Mouse (Mus musculus): ENCODE measurements around the gene Ddx51.

The Ddx51 gene

GRCm38 (mm10) chr5:110659682-110660081 is 6.4 kb downstream of the Ddx51 start:
- no peak for DNase-seq (ENCODE audit: low read depth, low spot score)

DNA sequence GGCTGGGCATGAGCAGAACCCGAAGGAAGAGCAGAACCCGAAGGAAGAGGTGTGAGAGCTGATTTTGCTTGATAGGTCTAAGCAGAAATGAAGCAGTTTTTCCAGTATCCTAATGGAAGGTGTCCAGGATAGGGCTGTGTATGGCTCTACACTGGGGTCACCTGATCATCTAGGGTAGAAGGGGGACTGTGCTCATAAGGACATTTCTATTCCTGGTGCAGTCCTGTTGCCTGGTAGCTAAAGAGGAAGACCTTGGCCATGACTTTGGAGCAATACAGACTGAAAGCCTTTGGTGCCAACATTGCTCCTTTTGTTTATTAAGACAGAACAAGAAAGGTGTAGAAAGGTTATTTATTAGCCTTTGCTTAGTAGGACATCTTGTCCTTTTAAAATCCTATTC is 10.8 kb downstream of the Ddx51 start:
- DNase-seq (ENCODE audit: low read depth, low spot score) = no peak

GRCm38 (mm10) chr5:110664750-110665269 is 11.6 kb downstream of the Ddx51 start:
- no peak for DNase-seq (ENCODE audit: low read depth, low spot score)

DNA sequence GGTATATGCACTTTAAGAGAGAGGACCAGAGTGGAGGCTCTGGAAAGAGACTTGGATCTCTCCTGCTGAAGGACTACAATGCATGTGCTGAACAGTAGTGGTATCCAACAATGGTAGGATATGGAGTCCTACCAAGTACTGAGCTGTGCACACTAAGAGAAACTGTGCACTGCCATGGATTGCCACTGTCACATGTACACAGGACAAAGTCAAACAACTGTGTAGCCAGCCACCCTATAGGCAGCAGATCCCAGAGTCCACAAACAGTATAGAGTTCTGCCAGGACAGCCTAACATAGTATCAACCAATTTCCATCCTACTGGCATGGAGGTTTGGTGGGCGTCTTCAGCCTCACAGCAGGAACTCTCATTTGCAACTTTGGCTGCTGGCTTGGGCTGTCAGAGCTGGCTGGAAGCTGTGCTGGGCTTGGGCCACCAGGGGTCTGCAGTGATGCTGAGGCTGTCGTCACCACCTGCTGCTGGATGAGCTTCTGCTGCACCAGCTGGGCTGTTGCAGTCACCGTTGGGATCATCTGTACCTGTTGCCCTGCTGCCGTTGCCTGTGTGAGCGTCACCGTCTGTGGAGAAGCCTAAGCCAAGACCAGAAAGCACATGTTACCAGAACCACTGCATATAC is 12.4 kb downstream of the Ddx51 start:
- DNase-seq (ENCODE audit: low read depth, low spot score) = peak; percentile 67

DNA sequence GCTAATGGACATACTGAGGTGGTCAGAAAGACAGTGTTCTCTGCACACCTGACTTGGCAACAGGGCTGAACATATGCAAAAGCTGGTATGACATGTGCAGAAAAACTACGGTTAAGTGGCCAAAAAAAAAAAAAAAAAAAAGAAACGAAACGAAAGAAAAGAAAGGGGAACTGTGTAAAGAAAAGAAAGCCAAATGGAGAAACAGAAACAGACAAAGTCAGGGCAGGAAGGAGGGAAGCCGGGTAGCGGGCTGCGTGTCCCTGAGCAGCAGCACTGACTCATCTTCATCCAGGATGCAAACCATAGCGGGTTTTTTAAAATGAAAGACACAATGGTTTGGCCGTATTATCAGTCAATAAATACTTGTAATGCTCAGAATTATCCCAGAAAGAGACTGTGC is 28.8 kb downstream of the Ddx51 start:
- DNase-seq (ENCODE audit: low read depth, low spot score) = no peak

- no peak for DNase-seq (ENCODE audit: low read depth, low spot score)
These were observed 45.4 kb downstream of the Ddx51 start for GRCm38 (mm10) chr5:110698617-110699016.

GRCm38 (mm10) chr5:110704004-110704403 is 50.8 kb downstream of the Ddx51 start:
- no peak for DNase-seq (ENCODE audit: low read depth, low spot score)

DNA sequence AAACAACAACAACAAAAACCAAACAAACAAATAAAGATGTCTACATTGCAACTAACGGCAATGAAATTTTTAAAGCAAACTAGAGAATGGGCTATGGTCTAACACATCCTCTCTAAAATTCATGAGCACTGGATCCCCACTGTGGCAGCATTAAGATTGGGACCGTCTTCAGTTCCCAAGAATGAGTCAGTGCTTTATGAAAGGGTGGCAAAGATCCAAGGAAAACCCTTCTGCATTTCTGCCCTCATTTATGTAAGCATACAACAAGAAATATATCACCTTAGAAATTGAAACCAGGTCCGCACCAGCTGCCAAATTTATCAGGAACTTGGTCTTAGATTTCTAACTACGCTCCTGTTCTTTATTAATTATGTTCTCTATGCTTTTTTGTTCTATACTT is 56.0 kb downstream of the Ddx51 start:
- DNase-seq (ENCODE audit: low read depth, low spot score) = no peak

All from ZHBTc4 (cell line).